Mouse (Mus musculus): Measurements from ENCODE around the gene Atp6v0d1.

The Atp6v0d1 gene

DNA sequence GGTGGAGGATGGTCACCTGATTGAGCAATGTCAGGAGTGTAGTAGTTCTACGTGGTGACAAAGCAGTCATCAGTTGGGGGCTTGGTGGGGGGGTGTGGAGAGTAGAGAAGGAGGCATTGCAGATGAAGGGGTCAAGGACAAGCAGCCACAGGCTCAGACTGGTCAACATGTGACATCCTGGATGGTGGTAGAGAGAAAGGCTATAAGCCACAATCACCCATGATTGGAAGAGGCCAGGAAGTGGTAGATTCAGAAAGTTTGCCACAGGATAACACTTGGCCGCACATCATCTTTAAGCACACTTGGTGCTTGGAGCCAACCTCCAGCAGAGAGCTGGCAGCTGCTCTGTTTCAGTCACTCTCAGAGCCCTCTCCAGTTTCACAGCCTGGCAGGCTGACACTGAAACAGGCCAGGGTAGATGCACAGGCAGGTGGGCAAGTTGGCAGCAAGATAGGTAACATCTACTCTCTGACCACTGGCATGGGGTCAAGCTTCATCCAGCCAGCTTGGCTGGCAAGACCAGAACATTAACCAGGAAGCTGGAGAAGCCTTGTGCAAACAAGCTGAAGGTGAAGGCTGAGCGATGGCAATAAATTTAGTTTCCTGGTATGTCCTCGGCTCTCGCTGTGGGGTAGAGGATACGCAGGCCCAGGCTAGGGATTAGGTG, 28.7 kb downstream of the Atp6v0d1 start:
- in situ Hi-C loops (cut with MboI): no loop called here

GRCm38 (mm10) chr8:105536546-105536945, 29.3 kb downstream of the Atp6v0d1 start:
- in situ Hi-C loops (cut with MboI): no loop called here

- in situ Hi-C loops (cut with MboI): no loop called here
These were observed 31.9 kb downstream of the Atp6v0d1 start for GRCm38 (mm10) chr8:105533892-105534329.

DNA sequence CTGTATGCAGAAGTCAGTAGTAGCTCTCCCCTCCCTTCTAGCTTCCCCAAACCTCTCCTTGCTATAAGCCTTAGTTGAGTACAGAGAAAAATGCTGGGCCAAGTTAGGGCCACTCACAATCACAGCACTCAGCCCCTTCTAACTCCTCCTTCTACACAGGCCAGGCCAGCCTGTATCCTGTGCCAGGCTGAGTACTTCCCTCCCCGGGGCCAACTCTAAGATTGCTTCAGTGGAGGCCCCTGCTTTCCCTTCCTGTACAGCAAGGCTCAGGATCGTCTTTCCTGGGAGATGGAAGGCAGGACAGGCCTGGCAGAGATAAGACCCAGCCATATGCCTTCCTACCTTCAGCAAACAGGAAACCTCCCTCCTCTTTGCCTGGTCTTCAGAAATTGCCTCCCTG, 32.4 kb downstream of the Atp6v0d1 start:
- in situ Hi-C loops (cut with MboI): no loop called here

DNA sequence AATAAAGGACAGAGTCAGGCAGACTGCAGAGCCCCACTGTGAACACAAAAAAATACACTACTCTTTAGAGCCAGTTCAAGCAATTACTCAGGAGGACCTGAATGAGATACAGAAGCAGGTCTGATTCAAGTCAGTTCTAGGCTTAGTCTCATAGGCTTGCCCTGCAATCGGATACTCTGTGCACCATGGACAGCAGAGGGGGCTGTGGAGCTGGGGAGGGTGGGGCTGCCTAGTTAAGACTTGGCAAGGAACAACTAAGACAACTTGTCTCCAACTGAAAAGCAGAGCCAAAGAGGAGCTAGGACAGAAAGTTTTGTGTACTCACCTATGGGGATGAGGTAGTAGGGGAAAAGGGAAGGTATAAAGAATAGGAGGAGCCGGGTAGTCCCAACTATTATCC, 34.1 kb downstream of the Atp6v0d1 start:
- in situ Hi-C loops (cut with MboI): no loop called here

DNA sequence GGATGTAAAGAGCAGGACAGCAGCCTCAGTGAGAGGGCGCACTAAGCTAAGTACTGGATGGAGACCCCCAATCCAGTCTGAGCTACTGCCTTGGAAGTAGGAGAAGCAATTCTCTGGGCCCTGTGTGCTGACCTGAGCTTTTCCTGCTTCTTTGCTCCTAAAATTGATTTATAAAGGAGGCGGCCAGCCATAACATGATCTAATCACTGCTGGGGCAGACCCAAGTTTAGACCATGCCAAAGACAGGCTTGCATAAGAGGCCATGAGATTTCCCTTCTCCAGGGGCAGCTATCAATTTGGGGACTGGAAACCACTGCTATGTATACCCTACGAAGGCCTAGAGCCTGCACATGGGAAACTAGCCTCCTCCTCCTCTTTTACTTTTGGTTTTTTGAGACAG, 36.6 kb downstream of the Atp6v0d1 start:
- in situ Hi-C loops (cut with MboI): no loop called here

GRCm38 (mm10) chr8:105528206-105528605, 37.6 kb downstream of the Atp6v0d1 start:
- in situ Hi-C loops (cut with MboI): no loop called here

GRCm38 (mm10) chr8:105527110-105527509, 38.7 kb downstream of the Atp6v0d1 start:
- in situ Hi-C loops (cut with MboI): no loop called here

GRCm38 (mm10) chr8:105522890-105523289, 43.0 kb downstream of the Atp6v0d1 start:
- in situ Hi-C loops (cut with MboI): no loop called here

GRCm38 (mm10) chr8:105521995-105522769, 43.7 kb downstream of the Atp6v0d1 start:
- in situ Hi-C loops (cut with MboI): no loop called here

DNA sequence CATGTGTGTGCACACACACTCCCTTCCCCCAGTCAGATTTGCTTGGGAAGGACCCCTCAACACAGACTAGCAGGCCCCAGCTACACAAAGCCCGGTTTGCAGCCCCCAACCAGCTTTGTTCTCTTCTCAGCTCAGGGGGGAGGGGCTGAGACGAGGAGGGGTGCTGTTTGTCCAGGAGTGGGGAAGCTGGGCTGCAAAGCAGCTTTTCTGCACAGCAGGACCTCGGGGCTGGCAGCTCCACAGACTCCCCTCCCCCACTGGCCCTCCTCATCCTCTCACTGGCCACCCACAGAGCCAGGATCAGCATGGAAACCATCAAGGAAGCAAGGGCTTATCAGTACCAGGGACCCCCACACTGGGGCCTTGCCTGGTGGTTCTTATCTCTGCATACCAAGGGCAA, 44.8 kb downstream of the Atp6v0d1 start:
- in situ Hi-C loops (cut with MboI): no loop called here

DNA sequence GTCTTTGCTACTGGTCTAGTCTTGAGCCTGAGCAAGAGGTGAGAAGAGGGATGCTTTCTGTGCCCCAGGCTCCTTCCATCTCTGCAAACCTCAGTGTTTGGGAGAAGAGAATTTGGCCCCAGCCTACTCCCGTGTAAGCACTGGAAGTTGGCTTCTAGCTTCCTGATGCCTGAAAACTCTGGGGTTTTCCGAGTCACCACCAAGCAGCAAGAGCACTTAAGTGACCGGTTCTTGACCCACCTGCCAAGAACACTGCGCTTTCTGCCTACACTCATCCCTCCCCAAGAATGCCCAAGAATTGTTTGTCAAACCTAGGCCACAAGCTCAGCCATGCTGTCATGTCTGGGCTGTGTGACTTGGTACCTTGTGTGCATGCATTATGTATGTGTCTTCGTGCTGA, 45.3 kb downstream of the Atp6v0d1 start:
- in situ Hi-C loops (cut with MboI): no loop called here

DNA sequence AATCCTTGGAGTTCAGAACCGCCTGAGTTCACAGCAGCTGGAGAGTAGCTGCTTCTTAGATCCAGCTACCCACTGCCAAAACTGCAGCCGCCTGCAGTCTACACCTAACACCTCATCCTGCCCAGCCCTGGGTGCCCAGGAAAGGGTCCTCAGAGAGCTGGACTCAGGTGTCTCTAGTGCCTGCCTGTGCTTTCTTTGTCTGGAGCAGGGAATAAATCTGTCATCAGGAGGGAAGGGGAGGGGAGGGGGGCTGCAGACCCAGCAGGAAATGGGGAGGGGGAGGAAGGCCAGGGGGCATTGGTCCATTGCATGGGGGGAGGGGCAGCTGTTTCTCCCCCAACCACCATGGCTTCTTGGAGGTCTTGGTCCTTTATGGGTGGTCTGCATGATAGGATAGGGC, 46.3 kb downstream of the Atp6v0d1 start:
- in situ Hi-C loops (cut with MboI): no loop called here

- in situ Hi-C loops (cut with MboI): no loop called here
These were observed 47.2 kb downstream of the Atp6v0d1 start, which contains the start of gene Hsd11b2 for GRCm38 (mm10) chr8:105518436-105519313. Hsd11b2 (plus strand) TSS chr8:105518755.

- in situ Hi-C loops (cut with MboI): no loop called here
These were observed 48.5 kb downstream of the Atp6v0d1 start for GRCm38 (mm10) chr8:105517346-105517745.

GRCm38 (mm10) chr8:105516018-105516645, 49.7 kb downstream of the Atp6v0d1 start:
- in situ Hi-C loops (cut with MboI): no loop called here

DNA sequence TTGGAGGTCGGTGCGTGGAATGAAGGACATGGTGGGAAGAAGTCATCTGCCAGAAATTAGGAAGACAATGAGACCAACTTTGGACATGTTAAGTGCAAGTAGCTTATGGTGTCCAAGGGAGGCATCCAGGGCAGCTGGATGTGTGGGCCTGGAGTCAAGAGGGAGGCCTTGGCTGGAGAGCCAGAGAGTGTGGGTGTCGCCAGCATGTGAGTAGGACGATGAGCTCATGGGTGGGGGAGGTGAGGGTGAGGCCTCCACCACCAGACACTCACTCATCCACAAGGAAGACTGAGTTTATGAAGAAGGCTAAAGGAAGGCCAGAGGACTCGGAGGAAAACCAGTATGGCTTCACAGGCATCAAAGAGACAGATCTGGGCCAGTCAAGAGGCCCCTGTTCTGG, 51.2 kb downstream of the Atp6v0d1 start:
- in situ Hi-C loops (cut with MboI): no loop called here

- in situ Hi-C loops (cut with MboI): no loop called here
These were observed 51.7 kb downstream of the Atp6v0d1 start for GRCm38 (mm10) chr8:105514194-105514593.

DNA sequence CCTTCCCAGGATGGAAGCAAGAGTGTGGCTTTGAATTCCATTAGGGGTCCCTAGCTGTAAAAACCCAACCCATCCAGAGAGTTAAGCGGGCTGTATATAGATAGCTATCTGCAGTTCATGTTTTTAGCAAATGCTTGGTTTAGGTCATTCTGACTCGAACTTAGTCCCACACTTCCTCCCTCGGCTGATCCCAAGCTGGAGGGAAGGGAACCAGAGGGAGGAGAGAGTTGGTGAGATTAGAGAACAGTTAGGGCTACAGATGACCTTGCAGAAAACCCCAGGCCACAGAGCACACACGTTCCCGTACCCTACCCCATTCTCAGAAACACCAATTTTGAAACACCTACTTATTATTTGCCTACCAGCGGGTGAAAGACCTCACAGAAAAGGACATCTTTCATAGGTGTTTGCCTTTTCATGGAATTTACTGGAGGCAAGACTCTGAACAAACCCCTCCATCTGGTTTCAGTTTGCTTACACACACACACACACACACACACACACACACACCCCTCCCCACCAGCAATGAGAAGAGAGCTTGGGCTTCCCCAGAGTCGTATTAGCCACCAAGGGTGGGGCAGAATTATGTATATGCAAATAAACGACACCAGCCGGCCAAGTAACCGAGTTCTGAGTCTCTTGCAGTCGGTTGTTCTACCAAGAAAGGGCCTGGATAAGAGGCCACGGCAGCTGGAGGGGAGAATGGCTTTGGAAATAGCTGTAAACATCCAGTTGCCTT, 55.7 kb downstream of the Atp6v0d1 start:
- in situ Hi-C loops (cut with MboI): no loop called here

DNA sequence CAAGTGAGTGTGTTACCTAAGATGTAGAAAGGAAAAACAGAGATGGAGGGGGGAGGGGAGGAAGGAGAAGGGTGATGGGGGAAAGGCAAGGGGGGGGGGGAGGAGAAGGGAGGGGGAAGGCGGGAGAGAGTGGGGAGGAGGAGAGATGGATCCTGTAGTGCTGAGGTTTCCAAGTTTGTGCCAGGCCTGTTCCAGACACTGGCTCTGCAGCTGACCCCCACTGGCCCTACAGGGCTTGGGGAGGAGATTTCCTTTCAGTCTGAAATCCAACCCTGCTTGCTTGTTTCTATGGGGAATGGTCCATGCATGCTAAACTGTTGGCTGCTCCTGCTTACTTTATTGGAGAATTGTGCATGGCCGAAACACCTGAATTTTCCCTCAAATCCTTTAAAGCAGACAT, 57.1 kb downstream of the Atp6v0d1 start:
- in situ Hi-C loops (cut with MboI): no loop called here

DNA sequence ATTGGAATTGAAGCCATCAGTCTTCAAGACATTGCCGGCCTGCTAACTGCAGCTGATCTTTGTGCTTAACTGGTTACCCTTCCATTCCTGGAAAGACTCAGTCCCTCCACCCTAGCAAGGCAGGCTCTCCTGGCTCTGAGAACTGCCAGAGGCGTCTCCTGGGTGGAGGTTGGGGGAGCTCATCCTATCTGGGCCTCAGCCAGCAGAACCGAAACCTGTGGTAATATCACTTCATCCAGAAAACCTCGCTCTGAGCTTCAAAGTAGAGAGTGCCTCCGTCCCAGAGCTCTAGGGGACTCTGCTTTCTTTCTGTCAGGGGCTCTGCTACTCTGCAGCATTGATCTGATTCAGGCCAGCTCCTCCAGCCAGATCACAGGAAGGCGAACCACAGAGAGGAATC, 58.9 kb downstream of the Atp6v0d1 start:
- in situ Hi-C loops (cut with MboI): no loop called here

All from mature B cell (primary cell).